Mouse (Mus musculus) ES-Bruce4 (cell line): ENCODE data around the gene Madd.

Experiments
- CTCF ChIP-seq: IDR thresholded peaks from one replicate; pipeline ENCODE4 v1.8.1; 2011; ENCODE audit warnings: low read depth, low read length
- EP300 ChIP-seq: IDR thresholded peaks from 2 replicates; pipeline ENCODE4 v1.6.1; 2011; ENCODE audit warnings: low read depth, low read length; ENCODE audit not compliant: insufficient read depth
- POLR2A ChIP-seq: IDR thresholded peaks from one replicate; pipeline ENCODE4 v1.8.1; 2011; ENCODE audit warnings: low read length; ENCODE audit not compliant: insufficient read depth

GRCm38 (mm10) chr2:91098156-91098555 lies 85.5 kb downstream of the Madd start:
- no peak for TF ChIP-seq CTCF
- TF ChIP-seq EP300, result no peak
- TF ChIP-seq POLR2A, result no peak
